Mouse (Mus musculus) T-helper 2 cell (primary cell): ENCODE data around the gene Pet117.

Source experiments
- in situ Hi-C: fragments of 300-600 bp; cut with MboI, MseI; formaldehyde crosslinking; loops from one replicate; pipeline ENCODE4 v1.15.1; 2025; ENCODE audit warnings: high pct_unique_total_duplicates

The Pet117 gene

DNA sequence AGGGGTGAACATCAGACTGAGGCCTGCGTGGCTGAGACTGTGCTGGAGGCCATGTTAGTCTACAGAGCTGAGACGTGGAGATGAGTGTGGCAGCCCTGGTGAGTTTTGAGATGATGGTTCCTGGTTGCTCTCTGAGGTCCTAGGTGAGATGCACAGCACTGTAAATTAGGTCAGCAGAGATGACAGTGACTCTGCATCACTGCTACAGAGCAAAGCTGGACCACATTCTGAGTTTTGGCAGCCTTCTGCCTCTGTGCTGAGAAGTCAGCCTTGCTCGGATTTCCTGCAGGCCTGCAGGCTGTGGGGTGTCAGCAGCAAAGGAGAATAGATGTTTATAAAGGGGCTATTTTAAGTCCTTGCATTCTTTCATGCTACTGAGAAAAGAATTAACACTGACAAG lies 12.5 kb downstream of the Pet117 start:
- in situ Hi-C loops, result no loop called here

DNA sequence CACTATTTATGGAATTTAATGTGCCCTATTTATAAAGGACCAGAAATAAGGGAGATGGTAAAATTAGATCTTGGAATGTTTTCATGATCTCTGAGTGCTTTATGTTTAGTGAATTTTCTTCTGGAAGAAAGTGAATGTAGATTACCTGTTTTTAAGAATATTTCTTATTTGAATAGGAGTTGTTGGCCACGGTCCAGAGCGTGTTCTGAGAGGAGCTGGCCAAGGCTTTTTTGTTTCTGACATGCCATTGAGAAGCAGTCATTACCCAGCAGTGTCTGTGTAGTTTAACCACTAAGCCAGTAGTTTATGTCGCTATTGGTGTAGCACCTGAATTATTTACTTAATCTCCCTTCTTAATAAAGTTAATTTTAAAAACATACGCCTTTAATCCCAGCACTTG lies 12.9 kb downstream of the Pet117 start:
- in situ Hi-C loops, result no loop called here

DNA sequence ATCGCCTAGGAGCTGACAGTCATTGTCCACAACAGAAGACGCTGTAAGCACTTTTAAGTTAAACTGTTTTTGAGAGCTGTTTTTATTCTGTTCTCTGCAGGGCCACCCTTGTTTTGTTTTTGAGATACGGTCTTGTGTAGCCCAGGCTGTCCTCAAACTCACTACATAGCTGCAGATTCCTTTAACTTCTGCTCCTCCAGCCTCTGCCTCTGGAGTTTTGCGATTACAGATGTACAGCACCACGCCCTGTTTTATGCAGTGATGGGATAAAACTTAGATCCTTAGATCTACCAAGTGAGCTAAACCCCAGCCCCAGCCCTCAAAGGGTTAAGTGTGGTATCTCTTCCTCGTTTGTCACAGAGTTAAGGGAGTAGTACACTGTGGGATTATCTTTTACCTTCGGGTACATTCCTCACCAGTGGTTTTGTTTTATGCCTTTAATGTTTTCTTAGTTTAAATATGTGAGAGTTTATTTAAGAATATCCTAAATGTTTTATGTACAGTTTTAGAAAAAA lies 13.9 kb downstream of the Pet117 start:
- in situ Hi-C loops, result no loop called here

DNA sequence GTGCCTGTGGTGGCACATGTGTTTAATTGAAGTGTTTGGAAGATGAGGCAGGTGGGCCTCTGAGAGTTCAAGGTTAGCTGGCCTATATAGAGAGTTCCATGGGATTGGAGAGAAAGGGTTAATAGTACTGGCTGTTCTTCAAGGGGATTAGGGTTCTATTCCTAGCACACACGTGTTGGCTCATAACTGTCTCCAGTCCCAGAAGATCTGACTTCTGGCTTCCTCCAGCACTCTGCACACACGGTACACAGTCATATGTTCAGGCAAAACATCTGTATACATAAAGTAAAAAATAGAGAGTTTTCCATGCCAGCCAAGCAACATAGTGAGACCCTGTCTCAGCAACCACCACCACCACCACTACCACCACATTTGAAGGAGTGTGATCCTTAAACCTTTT lies 17.5 kb downstream of the Pet117 start:
- in situ Hi-C loops, result no loop called here

DNA sequence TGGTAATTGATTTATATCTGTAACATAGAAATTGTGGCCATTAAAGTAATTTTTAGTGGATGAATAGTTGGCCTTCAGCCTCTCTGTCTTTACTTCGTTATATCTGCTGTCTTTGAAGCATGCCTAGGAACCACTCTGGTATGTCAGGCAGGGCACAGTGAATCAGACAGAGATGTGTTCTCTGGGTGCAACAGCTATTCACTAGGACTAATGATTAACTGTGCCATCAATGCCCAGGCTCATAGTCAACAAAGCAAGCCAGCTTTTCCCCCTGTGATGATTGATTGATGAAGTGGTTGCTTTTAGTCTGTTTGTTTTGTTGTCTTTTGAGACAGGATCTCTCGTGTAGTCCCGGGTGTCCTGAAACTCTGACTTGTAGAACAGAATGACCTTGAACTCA lies 19.6 kb downstream of the Pet117 start:
- in situ Hi-C loops, result no loop called here

DNA sequence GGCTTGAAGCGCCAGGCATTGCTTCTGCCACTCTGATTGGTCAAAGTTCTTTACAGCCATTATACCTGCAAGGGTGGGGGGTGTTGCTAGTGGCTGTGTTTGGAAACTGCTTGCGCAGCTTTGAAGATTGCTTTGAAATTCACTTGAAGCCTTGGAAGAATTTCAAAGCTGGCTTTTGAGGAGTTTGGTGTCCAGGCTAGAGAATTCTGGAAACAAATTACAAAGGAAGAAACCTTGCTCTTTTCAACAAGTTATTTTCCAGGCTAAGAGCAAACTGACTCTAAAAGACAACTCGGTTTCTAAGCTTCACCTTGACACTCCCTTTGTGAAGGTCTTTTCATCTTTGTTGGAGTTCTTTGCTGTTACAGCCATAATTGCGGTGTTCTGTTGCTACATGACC lies 30.7 kb downstream of the Pet117 start:
- in situ Hi-C loops, result no loop called here

DNA sequence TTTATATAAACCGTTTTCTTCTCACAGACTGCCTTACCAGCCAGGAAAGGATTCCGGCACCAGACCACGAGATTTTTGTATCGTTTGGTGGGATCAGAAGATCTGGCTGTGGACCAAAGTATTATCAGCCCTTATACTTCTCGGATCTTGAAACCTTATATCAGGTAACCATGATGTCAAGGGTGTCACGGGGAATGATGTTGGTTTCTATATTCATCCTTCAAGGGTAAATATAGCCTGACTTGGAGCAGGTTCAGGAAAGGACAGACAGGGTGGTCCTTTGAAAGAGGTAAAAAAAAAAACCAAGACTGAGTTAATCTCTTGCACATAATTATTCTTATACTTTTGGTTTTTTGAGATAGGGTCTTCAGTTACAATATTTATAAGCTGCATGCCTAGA lies 31.9 kb downstream of the Pet117 start:
- in situ Hi-C loops, result no loop called here

DNA sequence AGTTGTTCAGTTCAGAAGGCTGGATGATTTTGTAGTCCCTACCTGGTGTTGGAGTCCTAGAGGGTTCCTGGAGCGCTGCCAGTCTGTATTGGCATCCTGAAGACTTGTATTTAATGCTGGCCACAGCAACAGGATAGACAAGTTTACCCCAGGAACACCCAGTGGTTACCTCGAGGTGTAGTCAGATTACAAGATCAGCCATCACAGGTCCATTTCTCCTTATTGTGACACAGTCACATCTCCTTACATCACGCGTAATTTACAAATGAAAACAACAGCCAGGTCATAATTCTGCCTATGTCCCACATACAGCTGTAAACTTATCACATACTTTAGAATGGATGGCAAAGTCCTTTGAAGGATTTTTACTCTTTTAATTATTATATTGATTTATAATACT lies 40.2 kb downstream of the Pet117 start:
- in situ Hi-C loops, result no loop called here

DNA sequence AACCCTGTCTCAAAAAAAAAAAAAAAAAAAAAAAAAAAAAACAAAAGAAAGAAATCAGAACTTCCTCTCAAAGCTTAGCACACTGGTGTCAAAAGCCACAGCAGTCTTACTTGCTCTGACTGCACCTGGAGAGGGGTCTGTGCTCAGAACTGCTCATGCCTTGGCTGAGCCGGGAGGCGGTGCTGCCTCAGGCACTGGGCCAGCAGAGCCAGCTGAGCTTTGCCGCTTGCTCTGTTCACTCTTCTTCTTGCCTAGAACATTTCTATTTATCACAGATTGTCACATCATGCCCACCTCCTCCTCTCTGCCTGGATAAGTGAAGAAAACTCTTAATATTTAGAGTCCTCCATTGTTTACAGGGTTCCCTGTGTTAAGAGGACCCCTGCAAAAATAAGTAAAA lies 41.8 kb downstream of the Pet117 start:
- in situ Hi-C loops, result no loop called here

DNA sequence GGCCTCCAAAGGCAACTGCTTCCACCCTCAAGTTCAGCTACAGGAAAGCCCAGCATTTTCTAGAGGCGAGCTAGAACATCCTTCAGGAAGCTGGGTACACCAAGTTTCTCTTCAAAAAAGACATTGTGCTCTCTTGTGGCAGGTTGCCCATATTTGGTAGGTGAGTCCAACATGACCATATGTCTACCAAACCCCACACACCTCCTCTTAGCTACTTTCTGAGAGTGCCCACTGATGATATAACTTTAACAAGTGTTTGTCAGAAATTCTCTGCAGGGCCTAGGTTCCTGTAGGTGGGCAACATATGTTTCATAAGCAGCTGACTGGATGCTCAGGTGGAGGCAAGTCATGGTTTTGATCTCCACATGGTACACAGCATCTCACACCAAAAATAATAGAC lies 45.9 kb downstream of the Pet117 start:
- in situ Hi-C loops, result no loop called here

DNA sequence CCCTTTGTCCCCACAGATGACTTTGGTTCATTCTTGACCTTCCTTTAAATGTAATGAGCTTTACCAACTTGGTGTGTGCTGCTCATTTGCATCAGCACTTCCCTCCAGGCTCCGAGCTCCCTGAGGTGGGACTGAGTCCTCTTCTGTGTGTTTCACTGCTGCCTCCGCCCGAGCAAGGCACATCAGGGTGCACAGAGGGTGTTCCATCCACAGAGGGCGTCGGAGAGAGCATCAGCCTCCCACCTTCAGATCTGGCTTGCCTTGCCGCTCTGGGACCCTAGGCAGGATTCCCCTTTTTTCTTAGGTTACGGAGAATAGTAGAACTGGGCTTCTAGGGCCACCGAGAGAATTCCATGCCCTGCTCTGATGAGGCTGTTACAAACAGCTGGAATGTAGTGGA lies 48.1 kb downstream of the Pet117 start:
- in situ Hi-C loops, result no loop called here

DNA sequence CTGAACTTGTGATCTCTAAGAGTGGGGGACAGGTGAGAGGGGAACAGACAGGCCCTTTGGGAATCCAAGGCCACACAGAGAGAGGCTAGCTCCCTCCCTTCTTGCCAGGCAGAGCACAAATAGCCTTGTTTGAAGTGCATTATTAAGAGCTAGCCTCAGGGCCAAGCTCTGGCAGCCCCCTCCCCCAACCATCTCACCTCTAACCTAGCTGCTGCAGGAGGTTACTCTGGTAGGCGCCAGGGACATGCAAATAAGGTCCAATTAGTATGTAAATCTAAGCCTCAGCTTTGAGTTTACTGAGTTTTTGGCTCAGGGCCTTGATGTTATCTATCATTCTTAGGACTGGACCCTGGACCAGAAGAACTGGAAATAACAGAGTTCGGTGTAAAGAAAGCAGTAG lies 49.3 kb downstream of the Pet117 start:
- in situ Hi-C loops, result no loop called here

DNA sequence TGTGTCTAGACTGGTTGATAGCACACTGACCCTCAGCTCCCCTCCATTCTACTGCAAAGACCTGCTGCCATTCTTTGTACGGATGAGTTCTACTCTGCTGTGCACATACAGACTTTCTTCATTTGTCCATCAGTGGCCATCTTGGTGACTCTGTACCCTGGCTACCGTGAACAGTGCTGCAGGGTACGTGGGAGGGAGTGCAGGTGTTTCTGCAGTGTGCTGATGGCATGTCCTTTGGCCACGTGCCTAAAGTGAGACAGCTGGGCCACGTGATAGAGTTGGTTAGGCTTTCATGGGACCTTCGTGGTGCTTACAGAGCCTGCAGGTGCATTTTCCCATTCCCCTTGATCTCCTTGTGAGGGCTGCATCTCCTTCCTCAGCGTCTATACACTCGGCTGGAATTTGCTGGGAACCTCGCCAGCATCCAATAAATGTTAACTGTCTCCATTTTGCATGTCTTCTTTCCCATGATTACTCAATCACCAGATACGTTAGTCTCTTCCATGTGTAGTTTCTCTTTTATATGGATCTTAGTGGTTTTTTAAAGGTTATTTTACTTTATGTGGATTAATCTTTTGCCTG lies 53.4 kb downstream of the Pet117 start:
- in situ Hi-C loops, result no loop called here
